Mouse (Mus musculus) brown adipose tissue, adult 24 weeks (tissue): ENCODE measurements at regions not wholly inside any gene's neighbourhood (a gene's known extent, or its start where the extent isn't known, plus 50 kb on each side); places are given as distances from the start of the nearest gene placed in this dataset.

Experiments
- H3K27ac ChIP-seq: fragments of 200-500 bp; replicated peaks from 2 replicates; pipeline ENCODE4 v1.5.1; 2012; ENCODE audit warnings: low read depth, mild to moderate bottlenecking, low read length
- H3K4me1 ChIP-seq: fragments of 200-500 bp; 2 replicates; pipeline ENCODE4 v1.6.1; 2012; ENCODE audit warnings: low read length, mixed read lengths; ENCODE audit not compliant: control insufficient read depth, insufficient read depth, insufficient read length
- H3K4me3 ChIP-seq: fragments of 200-500 bp; 2 replicates; pipeline ENCODE4 v1.5.1; 2012; ENCODE audit warnings: low read depth, mild to moderate bottlenecking, low read length, moderate library complexity; ENCODE audit not compliant: insufficient read depth

GRCm38 (mm10) chr12:35607652-35608051 is 72.8 kb upstream of the Ahr start:
- Histone ChIP-seq H3K4me1 (no peaks in the 10 kb centered on the region), H3K27ac (no peak overlapping the region), H3K4me3 (no peak overlapping the region)

- Histone ChIP-seq H3K27ac (no peak overlapping the region), H3K4me3 (no peak overlapping the region), H3K4me1 (no peaks in the 10 kb centered on the region)
Measured at GRCm38 (mm10) chr12:35603742-35604141, 68.9 kb upstream of the Ahr start.

- no peaks in the 10 kb centered on the region for H3K4me1 ChIP-seq
- H3K4me3 ChIP-seq = no peak overlapping the region
- H3K27ac ChIP-seq = no peak overlapping the region
Measured at GRCm38 (mm10) chr12:35602589-35602988, 67.8 kb upstream of the Ahr start.

- H3K4me1 ChIP-seq = no peaks in the 10 kb centered on the region
- H3K27ac ChIP-seq = no peak overlapping the region
- H3K4me3 ChIP-seq = no peak overlapping the region
Measured at GRCm38 (mm10) chr12:35598298-35598697, 63.5 kb upstream of the Ahr start.

GRCm38 (mm10) chr12:35592866-35593265 is 58.0 kb upstream of the Ahr start:
- Histone ChIP-seq H3K4me3 (no peak overlapping the region), H3K4me1 (no peaks in the 10 kb centered on the region), H3K27ac (no peak overlapping the region)
